Mouse (Mus musculus) intestine, postnatal 0 days (tissue): ENCODE measurements around the gene Adipor1. TPM values are rescaled to one million over a fixed set of nuclear protein-coding genes. Genes with fewer than 3 reads are reported as not detected.
A peak's percentile ranks its signal among the peaks of the same experiment; 100 is the strongest.

Experiments
- ATAC-seq: fragments of 200-750 bp; cut with Nextera tagmentation; 2 replicates; pipeline ENCODE4 v1.8.0; 2017; ENCODE audit warnings: mild to moderate bottlenecking, moderate TSS enrichment, moderate library complexity
- H3K27ac ChIP-seq: fragments of 300-500 bp; sonication (generic); 2 replicates; pipeline ENCODE4 v1.5.1; 2014; ENCODE audit warnings: mild to moderate bottlenecking, low read depth, low read length, moderate library complexity
- H3K27me3 ChIP-seq: fragments of 300-500 bp; sonication (generic); replicated peaks from 2 replicates; pipeline ENCODE4 v1.6.1; 2014; ENCODE audit warnings: low read length, mixed read lengths; ENCODE audit not compliant: control insufficient read depth, insufficient read depth
- H3K36me3 ChIP-seq: fragments of 300-500 bp; sonication (generic); 2 replicates; pipeline ENCODE4 v1.6.1; 2014; ENCODE audit warnings: mild to moderate bottlenecking, moderate library complexity; ENCODE audit not compliant: control insufficient read depth, insufficient read depth
- H3K4me1 ChIP-seq: fragments of 300-500 bp; sonication (generic); replicated peaks from 2 replicates; pipeline ENCODE4 v1.6.1; 2014; ENCODE audit warnings: antibody characterized with exemption, low read length, mixed read lengths; ENCODE audit not compliant: control insufficient read depth, insufficient read depth
- H3K4me2 ChIP-seq: fragments of 300-500 bp; sonication (generic); replicated peaks from 2 replicates; pipeline ENCODE4 v1.6.1; 2014; ENCODE audit warnings: low read depth, mild to moderate bottlenecking, moderate library complexity
- H3K4me3 ChIP-seq: fragments of 300-500 bp; sonication (generic); 2 replicates; pipeline ENCODE4 v1.5.1; 2014; ENCODE audit warnings: low read depth, low read length
- H3K9ac ChIP-seq: fragments of 300-500 bp; sonication (generic); 2 replicates; pipeline ENCODE4 v1.6.1; 2014; ENCODE audit warnings: mild to moderate bottlenecking, low read depth, low read length
- H3K9me3 ChIP-seq: fragments of 300-500 bp; sonication (generic); 2 replicates; pipeline ENCODE4 v1.6.1; 2016; ENCODE audit warnings: mixed run types; ENCODE audit not compliant: control insufficient read depth
- CTCF ChIP-seq: sonication (generic); IDR thresholded peaks from 2 replicates; pipeline ENCODE4 v1.5.1; 2016; ENCODE audit warnings: low read depth, mild to moderate bottlenecking, control low read depth, antibody characterized with exemption, moderate library complexity
- WGBS: fragments of 180-500 bp; shearing (Covaris S2); extraction: QIAGEN DNeasy Blood & Tissue Kit; methylation state at CpG from one replicate; pipeline ENCODE4 v1.1.7; 2014; 5-methylcytosine and 5-hydroxymethylcytosine counted together
- polyA plus RNA-seq: library from polyadenylated mRNA; unstranded; fragments of >200 nt; fragmentation: Nextera tagmentation; extraction: Ambion mirVana; gene quantifications from 2 replicates; pipeline ENCODE4 v1.2.1, GENCODE M21; 2015

The Adipor1 gene
- polyA plus RNA-seq, 1 experiment from 2014 or later: 77.3 TPM

GRCm38 (mm10) chr1:134405509-134406413 lies 9.4 kb upstream of the Adipor1 start, which contains the start of gene Cyb5r1:
TSS of gene Cyb5r1 (plus strand) at chr1:134405559.
- peak; percentile 10; the same call in 1 of the 2 replicates for TF ChIP-seq CTCF
- H3K27ac ChIP-seq: peak within 1 kb of the TSS; percentile 35; the same call in 1 of the 2 replicates
- H3K9ac ChIP-seq: peak within 1 kb of the TSS; percentile 62
- H3K4me1 ChIP-seq: no peaks in the 10 kb centered on the region; the same call in 1 of the 2 replicates
- ATAC-seq: peak; percentile 91
- H3K9me3 ChIP-seq: no peaks in the 10 kb centered on the region
- H3K4me3 ChIP-seq: peak within 1 kb of the TSS; percentile 86
- H3K27me3 ChIP-seq: no peaks in the 10 kb centered on the region
- peak within 1 kb of the TSS; percentile 97 for H3K4me2 ChIP-seq
- H3K36me3 ChIP-seq: peaks cover 15% of the 10 kb centered on the region
- under 1% methylated on average over 43 of the region's 43 CpGs for WGBS

GRCm38 (mm10) chr1:134406414-134406771 lies 8.8 kb upstream of the Adipor1 start:
- ATAC-seq: peak; percentile 32; the same call in 1 of the 2 replicates
- Histone ChIP-seq H3K4me2 (peak overlapping the region; percentile 97), H3K36me3 (peaks cover 20% of the 10 kb centered on the region), H3K4me1 (no peaks in the 10 kb centered on the region; the same call in 1 of the 2 replicates), H3K9ac (peak overlapping the region; percentile 62), H3K4me3 (peak overlapping the region; percentile 86), H3K9me3 (no peaks in the 10 kb centered on the region), H3K27ac (no peak overlapping the region), H3K27me3 (no peaks in the 10 kb centered on the region)
- 17% methylated on average over 8 of the region's 8 CpGs for WGBS
- TF ChIP-seq CTCF: no peak

GRCm38 (mm10) chr1:134408080-134408479 lies 7.1 kb upstream of the Adipor1 start:
- peaks cover 20% of the 10 kb centered on the region for H3K36me3 ChIP-seq
- H3K4me1 ChIP-seq: no peaks in the 10 kb centered on the region; the same call in 1 of the 2 replicates
- H3K4me2 ChIP-seq: no peak overlapping the region
- WGBS: 81% methylated on average over 8 of the region's 8 CpGs
- H3K9ac ChIP-seq: no peak overlapping the region
- ATAC-seq: no peak
- no peak for TF ChIP-seq CTCF
- no peaks in the 10 kb centered on the region for H3K27me3 ChIP-seq
- no peak overlapping the region for H3K4me3 ChIP-seq
- H3K27ac ChIP-seq: no peak overlapping the region
- no peaks in the 10 kb centered on the region for H3K9me3 ChIP-seq

GRCm38 (mm10) chr1:134411706-134412629 lies 3.2 kb upstream of the Adipor1 start:
- H3K4me3 ChIP-seq: no peak overlapping the region
- no peak overlapping the region for H3K4me2 ChIP-seq
- no peaks in the 10 kb centered on the region for H3K4me1 ChIP-seq
- H3K27me3 ChIP-seq: no peaks in the 10 kb centered on the region
- ATAC-seq: no peak
- peaks cover 20% of the 10 kb centered on the region for H3K36me3 ChIP-seq
- H3K27ac ChIP-seq: no peak overlapping the region
- no peak overlapping the region for H3K9ac ChIP-seq
- no peaks in the 10 kb centered on the region for H3K9me3 ChIP-seq
- TF ChIP-seq CTCF: peak; percentile 34
- 89% methylated on average over 9 of the region's 9 CpGs for WGBS

- Histone ChIP-seq H3K27ac (0 out of 2 replicates have a peak overlapping the region, but pooled peaks have one; percentile 92), H3K9ac (no peak overlapping the region), H3K4me2 (peak overlapping the region; percentile 61; the same call in 1 of the 2 replicates), H3K4me1 (0 out of 2 replicates have a peak, but pooled peaks cover 6% of the 10 kb centered on the region), H3K9me3 (no peaks in the 10 kb centered on the region), H3K27me3 (no peaks in the 10 kb centered on the region), H3K36me3 (peaks cover 11% of the 10 kb centered on the region), H3K4me3 (no peak overlapping the region)
- WGBS: 33% methylated on average over 2 of the region's 2 CpGs
- TF ChIP-seq CTCF: 0 out of 2 replicates have a peak, but pooled peaks have one; percentile 7
- ATAC-seq: no peak
Measured at GRCm38 (mm10) chr1:134414038-134414437, 1.1 kb upstream of the Adipor1 start.
